Mouse (Mus musculus) kidney, embryonic 14.5 days (tissue): ENCODE results near the gene Kif1a. TPM values are rescaled to one million over a fixed set of nuclear protein-coding genes. Genes with fewer than 3 reads are reported as not detected.
A peak's percentile ranks its signal among the peaks of the same experiment; 100 is the strongest.

Experiments
- ATAC-seq: fragments of 200-750 bp; cut with Nextera tagmentation; 2 replicates; pipeline ENCODE4 v1.8.0; 2017; ENCODE audit warnings: moderate number of reproducible peaks, mild to moderate bottlenecking, moderate TSS enrichment, moderate library complexity; ENCODE audit not compliant: low FRiP score, low TSS enrichment
- H3K27ac ChIP-seq: fragments of 300-500 bp; sonication (generic); 2 replicates; pipeline ENCODE4 v1.5.1; 2014; ENCODE audit warnings: low read depth, mild to moderate bottlenecking, low read length, moderate library complexity, mixed read lengths
- H3K27me3 ChIP-seq: fragments of 300-500 bp; sonication (generic); 2 replicates; pipeline ENCODE4 v1.6.1; 2014; ENCODE audit warnings: mild to moderate bottlenecking, low read length; ENCODE audit not compliant: control insufficient read depth, insufficient read depth
- H3K36me3 ChIP-seq: fragments of 300-500 bp; sonication (generic); 2 replicates; pipeline ENCODE4 v1.6.1; 2014; ENCODE audit warnings: low read length, mixed read lengths; ENCODE audit not compliant: control insufficient read depth, insufficient read depth
- H3K4me1 ChIP-seq: fragments of 300-500 bp; sonication (generic); 2 replicates; pipeline ENCODE4 v1.6.1; 2014; ENCODE audit warnings: low read length, mixed read lengths; ENCODE audit not compliant: control insufficient read depth, insufficient read depth
- H3K4me2 ChIP-seq: fragments of 300-500 bp; sonication (generic); replicated peaks from 2 replicates; pipeline ENCODE4 v1.6.1; 2014; ENCODE audit warnings: low read depth, mild to moderate bottlenecking, low read length
- H3K4me3 ChIP-seq: fragments of 300-500 bp; sonication (generic); 2 replicates; pipeline ENCODE4 v1.5.1; 2014; ENCODE audit warnings: mild to moderate bottlenecking, low read length
- H3K9ac ChIP-seq: fragments of 300-500 bp; sonication (generic); 2 replicates; pipeline ENCODE4 v1.6.1; 2014; ENCODE audit warnings: low read depth, mild to moderate bottlenecking, low read length, moderate library complexity
- H3K9me3 ChIP-seq: fragments of 300-500 bp; sonication (generic); 2 replicates; pipeline ENCODE4 v1.6.1; 2016; ENCODE audit warnings: low read length; ENCODE audit not compliant: control insufficient read depth
- WGBS: fragments of 180-500 bp; shearing (Covaris S2); extraction: QIAGEN DNeasy Blood & Tissue Kit; methylation state at CpG from one replicate; pipeline ENCODE4 v1.1.7; 2014; 5-methylcytosine and 5-hydroxymethylcytosine counted together
- polyA plus RNA-seq: library from polyadenylated mRNA; unstranded; fragments of >200 nt; fragmentation: Nextera tagmentation; extraction: Ambion mirVana; gene quantifications from 2 replicates; pipeline ENCODE4 v1.2.1, GENCODE M21; 2014

Gene Kif1a
- polyA plus RNA-seq = 3.2 and 6.9 TPM in 2 replicates

- WGBS = under 1% methylated on average over 39 of the region's 39 CpGs
- Histone ChIP-seq H3K4me3 (peak within 1 kb of the TSS; percentile 51), H3K27ac (no peak within 1 kb of the TSS), H3K27me3 (peaks cover 48% of the 10 kb centered on the region), H3K9ac (peak within 1 kb of the TSS; percentile 53), H3K36me3 (no peaks in the 10 kb centered on the region), H3K4me2 (peak within 1 kb of the TSS; percentile 83), H3K4me1 (0 out of 2 replicates have a peak, but pooled peaks cover 7% of the 10 kb centered on the region), H3K9me3 (no peaks in the 10 kb centered on the region)
- ATAC-seq = peak; percentile 69
These were observed at the start of gene Kif1a for GRCm38 (mm10) chr1:93101571-93102061. Gene Kif1a (minus strand): TSS chr1:93101951.

- Histone ChIP-seq H3K27me3 (no peaks in the 10 kb centered on the region), H3K9me3 (no peaks in the 10 kb centered on the region), H3K4me2 (no peak overlapping the region), H3K9ac (no peak overlapping the region), H3K4me3 (no peak overlapping the region), H3K4me1 (no peaks in the 10 kb centered on the region), H3K36me3 (no peaks in the 10 kb centered on the region), H3K27ac (no peak overlapping the region)
- ATAC-seq = no peak
- WGBS = 81% methylated on average over 2 of the region's 2 CpGs
These were observed 49.3 kb upstream of the Kif1a start for GRCm38 (mm10) chr1:93150907-93151661.

- ATAC-seq = no peak
- WGBS = 74% methylated on average over 9 of the region's 9 CpGs
These were observed 42.4 kb upstream of the Kif1a start for GRCm38 (mm10) chr1:93144176-93144575.

GRCm38 (mm10) chr1:93142871-93143270, 41.1 kb upstream of the Kif1a start:
- H3K4me1 ChIP-seq = no peaks in the 10 kb centered on the region
- no peak overlapping the region for H3K4me2 ChIP-seq
- H3K27me3 ChIP-seq = no peaks in the 10 kb centered on the region
- 94% methylated on average over 1 of the region's 1 CpGs for WGBS
- H3K27ac ChIP-seq = no peak overlapping the region
- H3K4me3 ChIP-seq = no peak overlapping the region
- no peaks in the 10 kb centered on the region for H3K36me3 ChIP-seq
- ATAC-seq = no peak
- H3K9me3 ChIP-seq = no peaks in the 10 kb centered on the region
- no peak overlapping the region for H3K9ac ChIP-seq

More at GRCm38 (mm10) chr1:93144176-93144575, 42.4 kb upstream of the Kif1a start:
- H3K4me2 ChIP-seq = no peak overlapping the region
- H3K4me3 ChIP-seq = no peak overlapping the region
- H3K27me3 ChIP-seq = no peaks in the 10 kb centered on the region
- no peak overlapping the region for H3K27ac ChIP-seq
- no peaks in the 10 kb centered on the region for H3K4me1 ChIP-seq
- H3K36me3 ChIP-seq = no peaks in the 10 kb centered on the region
- H3K9me3 ChIP-seq = no peaks in the 10 kb centered on the region
- H3K9ac ChIP-seq = no peak overlapping the region

- no peak overlapping the region for H3K4me2 ChIP-seq
- H3K4me1 ChIP-seq = no peaks in the 10 kb centered on the region
- WGBS = 79% methylated on average over 7 of the region's 7 CpGs
- H3K27ac ChIP-seq = no peak overlapping the region
- H3K9ac ChIP-seq = no peak overlapping the region
- H3K36me3 ChIP-seq = no peaks in the 10 kb centered on the region
- no peak overlapping the region for H3K4me3 ChIP-seq
- H3K27me3 ChIP-seq = no peaks in the 10 kb centered on the region
- ATAC-seq = no peak
- H3K9me3 ChIP-seq = no peaks in the 10 kb centered on the region
These were observed 38.0 kb upstream of the Kif1a start for GRCm38 (mm10) chr1:93139713-93140112.

GRCm38 (mm10) chr1:93138534-93138933, 36.8 kb upstream of the Kif1a start:
- Histone ChIP-seq H3K9me3 (no peaks in the 10 kb centered on the region), H3K27ac (no peak overlapping the region), H3K9ac (no peak overlapping the region), H3K4me3 (no peak overlapping the region), H3K36me3 (no peaks in the 10 kb centered on the region), H3K4me2 (no peak overlapping the region), H3K4me1 (no peaks in the 10 kb centered on the region), H3K27me3 (no peaks in the 10 kb centered on the region)
- 71% methylated on average over 6 of the region's 6 CpGs for WGBS
- ATAC-seq = no peak; the same call in 1 of the 2 replicates

GRCm38 (mm10) chr1:93135036-93135526, 33.3 kb upstream of the Kif1a start, which contains the start of gene Agxt:
Gene Agxt (plus strand): TSS chr1:93135240.
- Histone ChIP-seq H3K9ac (no peak within 1 kb of the TSS), H3K9me3 (no peaks in the 10 kb centered on the region), H3K4me3 (no peak within 1 kb of the TSS), H3K36me3 (no peaks in the 10 kb centered on the region), H3K4me1 (no peaks in the 10 kb centered on the region), H3K4me2 (no peak within 1 kb of the TSS), H3K27ac (no peak within 1 kb of the TSS), H3K27me3 (no peaks in the 10 kb centered on the region)
- 83% methylated on average over 12 of the region's 12 CpGs for WGBS
- ATAC-seq = no peak

GRCm38 (mm10) chr1:93132676-93133075, 30.9 kb upstream of the Kif1a start:
- H3K9ac ChIP-seq = no peak overlapping the region
- H3K4me1 ChIP-seq = no peaks in the 10 kb centered on the region
- H3K4me2 ChIP-seq = no peak overlapping the region
- no peak overlapping the region for H3K27ac ChIP-seq
- no peak for ATAC-seq
- WGBS = 66% methylated on average over 8 of the region's 8 CpGs
- H3K27me3 ChIP-seq = no peaks in the 10 kb centered on the region
- no peaks in the 10 kb centered on the region for H3K36me3 ChIP-seq
- no peaks in the 10 kb centered on the region for H3K9me3 ChIP-seq
- H3K4me3 ChIP-seq = no peak overlapping the region
